Mouse (Mus musculus) layer of hippocampus, postnatal 10 days (tissue): ENCODE results near the gene Kcnk5. TPM values are rescaled to one million over a fixed set of nuclear protein-coding genes. Genes with fewer than 3 reads are reported as not detected.

Experiments
- DNase-seq, 2 experiments: peaks; one replicate each; pipeline ENCODE4 v3.0.0; 2021; ENCODE audit warnings: low spot score in 2 of 2
- total RNA-seq, 2 experiments: library from RNA; stranded (reverse); gene quantifications; 2 replicates each; pipeline ENCODE4 v1.2.3; 2021

The Kcnk5 gene
- total RNA-seq, 2 experiments from 2014 or later = 0.21 to 0.33 TPM

DNA sequence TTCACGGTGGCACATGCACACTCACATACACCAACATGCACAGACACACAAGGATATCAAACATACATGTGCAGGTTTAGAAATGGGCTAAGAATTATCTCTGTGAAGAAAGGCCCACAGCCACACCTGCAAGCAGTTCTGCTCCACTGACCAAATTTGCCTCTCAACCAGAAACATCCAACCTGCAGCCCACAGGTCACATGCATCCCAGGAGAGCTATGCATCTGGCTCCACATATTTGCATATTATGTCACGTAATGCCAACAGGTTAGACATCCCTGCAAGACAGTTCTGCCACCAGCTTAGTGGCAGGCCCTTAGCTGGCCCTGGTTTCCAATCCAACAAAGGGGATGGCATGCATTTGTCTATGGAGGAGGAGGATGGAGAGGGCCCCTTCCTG lies 13.6 kb downstream of the Kcnk5 start:
- no peak for DNase-seq

DNA sequence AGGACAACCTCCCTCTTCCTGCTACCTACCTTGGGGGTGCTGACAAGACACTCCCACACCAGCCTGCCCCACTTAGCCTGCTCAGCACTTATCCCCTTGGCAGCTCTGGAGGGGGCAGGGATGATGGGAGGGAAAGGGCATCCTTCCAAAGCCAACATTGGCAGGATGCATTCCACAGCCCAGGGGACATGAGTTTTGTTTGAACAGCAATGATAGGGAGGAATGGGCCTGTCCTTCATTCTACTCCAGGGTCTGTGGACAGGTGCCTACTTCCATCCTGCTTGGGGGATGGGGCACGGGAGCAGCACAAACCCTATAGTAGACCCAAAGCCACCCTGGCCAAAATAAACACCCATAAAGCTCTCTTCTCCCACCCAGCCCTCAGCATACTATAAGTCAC lies 16.2 kb downstream of the Kcnk5 start:
- no peak for DNase-seq

DNA sequence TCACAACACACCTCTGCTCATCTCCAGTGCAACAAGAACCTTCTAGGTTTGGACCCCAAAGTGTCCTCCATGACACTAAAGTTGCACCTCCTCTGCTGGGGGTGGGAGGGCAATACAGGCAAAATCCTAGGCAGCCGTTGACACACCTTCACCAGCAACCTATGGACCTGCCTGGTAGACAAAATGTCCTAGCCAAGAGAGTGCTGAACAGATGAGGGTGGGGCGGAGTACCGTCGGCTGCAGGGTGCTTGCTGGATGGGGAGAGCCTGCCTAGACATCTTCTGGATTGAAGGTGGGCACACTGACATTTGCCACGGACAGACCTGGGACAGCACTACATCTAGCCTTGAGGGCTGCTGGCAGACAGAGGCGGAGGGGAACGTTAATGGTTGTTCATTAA lies 17.2 kb downstream of the Kcnk5 start:
- no peak for DNase-seq

DNA sequence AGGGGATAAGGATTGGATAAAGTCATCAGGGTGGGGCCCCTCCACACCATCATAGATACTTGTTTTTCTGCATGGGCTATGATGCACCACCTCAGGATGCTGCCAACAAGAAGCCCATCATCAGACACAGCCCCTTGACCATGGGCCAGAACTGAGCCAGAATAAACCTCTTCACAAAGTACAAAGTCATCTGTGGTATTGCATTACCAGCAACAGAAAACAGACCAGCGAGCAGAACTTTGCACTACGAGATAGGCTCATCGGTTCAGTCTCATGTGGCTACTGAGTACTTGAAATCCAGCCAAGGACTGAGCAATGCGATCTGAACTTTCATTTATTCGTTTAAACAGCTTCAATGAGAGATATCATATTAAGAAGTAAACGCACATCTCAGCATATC lies 18.9 kb downstream of the Kcnk5 start:
- DNase-seq = no peak

DNA sequence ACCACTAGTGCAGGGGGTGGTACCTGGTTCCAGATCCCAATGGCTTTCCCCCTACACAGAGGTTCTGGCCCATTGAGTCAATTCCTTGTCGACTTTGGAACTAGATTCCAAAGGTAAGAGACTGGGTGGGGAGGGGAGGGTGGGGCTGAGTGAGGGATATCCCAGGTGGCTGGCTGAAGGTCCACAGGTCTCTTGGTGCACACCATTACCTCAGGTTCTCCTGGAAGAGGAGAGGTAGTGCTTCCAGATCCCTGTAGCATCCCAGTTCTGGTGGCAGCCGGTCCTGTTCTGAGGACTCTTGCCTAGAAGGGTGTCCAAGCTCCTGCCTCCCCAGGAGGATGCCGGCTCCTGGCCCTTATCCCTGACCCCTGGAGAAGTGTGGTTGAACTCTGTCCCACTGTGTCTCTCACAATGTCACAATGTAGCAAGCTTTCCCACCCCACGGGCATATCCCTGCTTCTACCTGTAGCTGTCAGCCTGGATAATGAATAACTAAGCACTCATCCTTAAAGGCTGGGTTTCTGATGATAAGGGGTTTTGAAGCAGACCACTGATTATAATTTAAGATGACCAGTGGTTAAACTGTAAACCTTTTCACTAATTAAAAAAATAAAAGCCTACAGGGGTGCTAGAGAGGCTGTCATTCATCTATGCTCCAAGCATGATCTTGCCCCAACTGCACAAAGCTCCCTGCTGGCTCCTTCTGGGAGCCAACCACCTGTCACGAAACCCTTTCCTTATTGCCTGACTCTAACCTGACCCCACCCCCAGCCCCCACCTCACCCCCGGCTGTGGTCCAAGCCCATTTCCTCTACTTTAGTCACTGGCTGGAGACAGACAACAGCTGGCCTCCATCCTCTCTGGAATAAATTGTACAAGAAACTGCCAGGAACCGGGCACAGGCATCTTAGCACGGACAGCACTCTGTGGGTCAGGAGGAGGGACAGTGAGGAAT lies 22.6 kb downstream of the Kcnk5 start:
- DNase-seq = no peak

DNA sequence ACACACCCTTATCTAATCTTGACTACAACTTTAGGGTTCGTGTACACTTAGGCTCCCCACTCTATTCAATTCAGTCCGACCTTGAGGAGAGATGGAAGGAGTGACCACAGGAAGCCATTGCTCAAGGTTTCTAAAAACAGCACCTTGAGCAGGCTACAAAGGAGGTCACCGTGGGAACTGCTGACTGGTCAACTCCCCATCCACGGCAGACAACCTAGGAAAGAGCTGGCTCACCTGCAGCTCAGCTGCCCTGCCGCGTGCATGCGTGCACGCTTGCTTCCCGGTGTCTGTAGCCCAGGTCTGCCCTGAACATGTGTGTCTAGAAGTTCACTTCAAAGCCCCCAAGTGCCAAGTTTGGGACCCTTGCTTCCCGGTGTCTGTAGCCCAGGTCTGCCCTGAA lies 24.0 kb downstream of the Kcnk5 start:
- DNase-seq = no peak

DNA sequence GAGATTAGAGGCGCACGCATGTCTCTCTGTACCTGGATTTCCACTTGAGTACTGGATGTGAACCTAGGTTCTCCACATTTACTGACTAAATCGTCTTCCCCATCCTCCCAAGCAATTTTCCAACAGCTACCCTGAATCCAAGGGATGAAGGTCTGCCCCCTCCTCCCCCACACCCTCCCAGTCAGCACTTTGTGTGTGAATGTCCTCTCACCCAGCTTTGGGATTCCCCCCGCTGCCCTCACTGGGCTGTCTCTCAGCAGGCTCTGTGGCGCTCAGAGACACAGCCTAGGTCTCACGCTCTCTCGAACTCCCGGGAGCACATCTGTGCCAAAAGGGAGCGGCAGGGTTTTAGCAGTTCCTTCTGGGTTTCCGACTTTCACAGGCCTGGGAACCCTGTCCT lies 25.9 kb downstream of the Kcnk5 start:
- DNase-seq = no peak

DNA sequence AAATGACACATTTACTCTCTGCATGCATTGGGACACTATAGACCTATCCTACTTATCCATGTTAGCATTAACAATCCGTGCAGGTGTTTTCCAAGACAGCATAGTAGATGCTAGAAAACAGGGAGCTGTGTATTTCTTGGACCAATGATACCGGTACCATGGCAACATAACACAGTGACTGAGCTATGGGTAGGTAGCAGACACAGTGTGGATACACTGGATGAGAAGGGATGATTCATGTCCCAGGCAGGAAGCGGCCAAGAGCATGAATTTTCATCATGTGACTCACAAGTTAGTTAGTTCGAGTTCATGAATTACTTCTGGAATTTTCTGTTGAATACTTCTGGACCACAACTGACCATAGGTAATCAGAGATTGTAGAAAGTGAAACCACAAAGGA lies 26.7 kb downstream of the Kcnk5 start:
- DNase-seq = no peak

DNA sequence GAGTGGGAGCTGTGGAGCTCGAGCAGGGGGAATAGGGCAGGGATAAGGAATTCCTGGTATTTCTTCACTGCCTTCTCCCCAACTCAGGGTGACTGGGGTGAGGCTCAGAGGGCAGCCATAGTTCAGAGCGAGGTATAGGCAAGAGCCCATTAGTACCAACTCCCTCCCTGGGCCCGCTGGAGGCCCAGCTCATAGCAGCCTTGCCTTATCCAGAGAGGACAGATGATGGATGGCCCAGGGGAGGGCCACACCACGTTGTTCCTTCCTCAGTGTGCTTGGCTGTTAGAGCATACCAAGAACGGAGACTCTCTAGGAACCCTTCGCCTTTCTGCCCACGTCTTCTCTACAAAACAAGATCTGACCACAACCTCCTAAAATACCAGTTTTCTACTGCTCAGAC lies 27.4 kb downstream of the Kcnk5 start:
- DNase-seq = no peak

DNA sequence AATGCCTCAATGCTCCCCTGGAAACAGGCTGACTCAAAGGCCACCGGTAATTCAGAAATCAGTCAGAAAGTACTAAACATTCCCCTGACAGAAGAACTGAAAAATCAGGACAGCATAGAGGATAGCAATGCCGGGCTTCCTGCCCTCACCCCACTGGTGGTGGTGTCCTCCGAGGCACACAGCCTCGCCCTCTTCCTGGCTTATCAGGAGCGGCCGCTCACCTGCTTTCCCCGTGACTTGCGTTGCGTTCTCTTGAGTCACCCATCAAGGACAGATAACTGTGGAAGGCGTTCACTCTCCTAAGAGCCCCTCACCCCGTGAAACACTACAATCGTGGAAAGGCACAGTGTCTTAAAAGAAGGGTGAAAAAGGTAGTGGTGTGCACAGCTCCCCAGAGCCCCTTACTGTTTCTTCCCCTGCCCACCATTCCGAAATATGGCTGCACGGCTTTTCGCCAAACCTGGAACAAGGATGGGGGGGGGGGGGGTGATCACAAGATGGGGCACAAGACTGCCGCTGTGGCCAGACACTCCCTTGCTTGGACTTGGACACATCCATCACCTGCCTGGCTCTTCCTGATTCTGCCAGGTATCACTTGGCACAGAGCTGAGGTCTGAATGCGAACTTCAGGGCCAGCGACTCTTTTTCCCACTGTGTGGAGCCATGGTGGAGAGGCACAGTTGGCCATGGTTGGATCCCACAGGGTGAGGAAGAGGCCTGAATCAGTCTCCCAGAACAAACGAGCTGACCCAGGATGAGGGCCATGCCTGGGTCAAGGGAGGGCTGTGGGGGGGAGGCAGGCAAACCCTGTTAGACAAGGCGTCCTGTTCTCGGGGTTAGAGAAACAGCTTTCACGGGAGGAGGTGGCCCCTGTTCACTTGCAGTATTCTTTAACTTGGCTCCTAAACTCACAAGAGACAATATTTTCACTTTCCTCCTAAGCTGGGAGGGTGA lies 32.2 kb downstream of the Kcnk5 start:
- DNase-seq = no peak

DNA sequence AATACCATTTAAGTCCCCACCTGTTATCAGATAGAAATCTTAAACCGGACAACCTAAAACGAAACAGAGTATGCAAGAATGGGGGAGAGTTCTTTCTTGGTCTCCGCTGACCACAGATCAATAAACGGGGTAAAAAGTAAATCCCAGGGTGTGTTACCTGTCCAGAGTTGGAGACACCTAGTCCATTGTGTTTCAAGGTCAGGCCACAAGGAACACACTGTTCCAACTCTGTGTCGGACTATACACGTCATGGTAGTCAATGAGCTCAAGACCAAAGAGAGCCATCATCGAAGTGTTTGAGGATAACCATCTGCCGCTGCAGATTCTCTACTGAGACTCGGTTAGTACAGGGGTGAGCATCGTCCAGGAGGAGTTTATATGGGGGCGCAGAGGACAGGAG lies 33.1 kb downstream of the Kcnk5 start:
- no peak for DNase-seq

DNA sequence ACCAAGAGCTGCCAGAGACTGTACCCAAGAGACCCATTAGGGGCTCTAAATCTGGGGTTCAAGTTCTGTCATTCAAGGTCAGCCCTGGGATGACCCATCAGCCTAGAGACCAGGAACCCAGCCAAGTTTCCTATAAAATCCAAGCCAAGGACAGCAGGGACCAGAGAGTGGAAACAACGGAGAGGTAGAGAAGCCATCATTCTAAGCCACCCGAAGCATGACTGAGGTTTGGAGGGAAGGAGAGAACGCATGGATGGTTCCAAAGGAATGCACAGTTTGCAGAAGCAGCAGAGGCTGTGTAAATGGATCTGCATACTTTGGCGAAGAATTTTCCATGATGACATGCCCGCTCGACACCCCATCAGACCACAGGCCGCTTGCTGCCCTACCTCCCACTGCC lies 33.8 kb downstream of the Kcnk5 start:
- DNase-seq = no peak

DNA sequence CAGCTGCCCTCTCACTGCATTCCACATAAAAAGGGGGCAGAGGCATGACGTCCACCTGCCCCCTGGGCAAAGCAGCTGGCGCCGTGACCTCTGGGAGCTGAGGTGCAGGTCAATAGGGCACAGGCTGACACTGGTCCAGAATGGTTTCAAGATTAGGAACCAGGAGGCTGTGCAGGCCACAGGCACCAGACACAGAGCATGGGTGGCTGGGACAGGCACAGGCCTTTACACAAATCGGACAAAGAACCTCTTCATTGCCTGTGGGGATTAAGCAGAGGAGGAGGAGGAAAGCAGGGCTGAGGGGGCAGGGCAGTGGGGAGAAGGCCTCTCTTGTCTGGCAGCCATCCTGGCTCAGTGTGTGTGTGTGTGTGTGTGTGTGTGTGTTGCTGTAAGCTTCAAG lies 37.5 kb downstream of the Kcnk5 start:
- DNase-seq = peak; percentile 11 to 33

DNA sequence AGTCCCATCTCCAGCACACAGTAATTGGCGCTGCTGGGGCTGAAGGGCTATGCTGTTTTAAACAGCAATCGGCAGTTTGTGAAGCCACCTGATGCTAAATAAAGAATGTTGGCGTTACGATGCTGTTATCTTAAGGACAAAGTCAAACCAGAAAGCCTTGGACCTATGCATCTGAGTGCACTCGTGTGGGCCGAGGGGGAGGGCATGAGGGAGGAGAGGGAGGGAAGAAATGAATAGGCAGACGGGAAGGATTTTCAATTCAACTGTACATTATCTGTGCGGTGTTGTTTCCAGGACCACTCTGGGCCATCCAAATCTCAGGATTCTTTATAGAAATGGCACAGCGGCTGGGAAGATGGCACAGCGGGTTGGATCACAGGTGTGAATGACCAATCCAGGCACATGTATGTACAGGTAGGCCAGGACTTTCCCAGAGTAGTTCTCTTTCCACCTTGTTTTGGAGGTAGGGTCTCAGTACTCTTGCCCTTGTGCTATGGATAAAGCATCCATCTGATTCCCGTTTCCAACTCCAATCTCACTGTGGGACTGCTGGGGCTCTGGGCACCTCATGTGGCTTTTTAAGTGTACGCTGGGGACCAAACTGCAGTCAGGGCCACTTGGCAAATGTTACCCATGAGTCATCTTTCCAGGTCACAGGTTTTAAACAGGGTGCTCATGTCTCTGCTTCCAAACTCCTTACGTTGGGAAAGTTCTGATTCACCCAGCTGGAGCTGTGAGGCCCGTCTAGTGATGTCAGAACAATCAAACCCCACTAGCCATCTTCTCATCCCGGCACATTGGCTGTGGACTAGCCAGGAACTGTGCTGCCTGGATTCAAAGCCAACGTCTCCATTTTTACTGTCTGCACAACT lies 42.9 kb downstream of the Kcnk5 start, which contains the start of gene Saysd1:
Gene Saysd1, minus strand, starts transcription at position 51 of the 872 bp plus-strand sequence.
- DNase-seq = no peak

DNA sequence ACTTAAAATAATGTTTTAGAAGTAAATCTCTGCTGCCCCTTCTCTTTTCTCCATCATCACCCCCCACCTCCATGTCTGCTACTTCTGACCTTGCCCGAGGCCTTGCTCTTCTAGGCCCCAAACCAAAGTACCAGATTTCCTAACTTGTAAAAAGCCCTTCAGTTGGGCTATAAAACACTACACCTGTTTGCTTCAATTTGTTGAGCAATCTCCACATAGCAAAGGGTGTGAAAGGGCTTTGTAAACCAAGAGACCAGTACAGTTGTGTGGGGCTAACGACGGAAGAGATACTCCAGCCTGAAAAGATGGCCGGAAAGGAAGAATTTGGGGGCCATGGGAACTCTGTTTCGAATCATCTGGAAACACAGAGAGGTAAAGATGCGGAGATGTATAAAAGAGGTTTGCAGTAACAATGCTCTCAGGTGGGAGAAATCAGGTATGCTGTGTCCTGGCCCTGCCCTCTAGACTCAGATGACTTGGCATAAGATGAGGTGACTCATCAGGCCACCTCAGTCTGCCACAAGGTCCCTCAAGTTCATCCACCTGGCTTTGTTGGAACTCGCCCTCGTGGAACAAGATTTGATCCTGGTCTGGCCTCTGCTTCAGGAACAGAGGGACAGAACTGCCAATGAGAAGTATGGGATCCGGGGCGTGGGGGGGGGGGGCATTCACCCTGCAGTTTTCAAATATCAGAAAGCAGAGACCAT lies 46.5 kb downstream of the Kcnk5 start:
- no peak for DNase-seq

DNA sequence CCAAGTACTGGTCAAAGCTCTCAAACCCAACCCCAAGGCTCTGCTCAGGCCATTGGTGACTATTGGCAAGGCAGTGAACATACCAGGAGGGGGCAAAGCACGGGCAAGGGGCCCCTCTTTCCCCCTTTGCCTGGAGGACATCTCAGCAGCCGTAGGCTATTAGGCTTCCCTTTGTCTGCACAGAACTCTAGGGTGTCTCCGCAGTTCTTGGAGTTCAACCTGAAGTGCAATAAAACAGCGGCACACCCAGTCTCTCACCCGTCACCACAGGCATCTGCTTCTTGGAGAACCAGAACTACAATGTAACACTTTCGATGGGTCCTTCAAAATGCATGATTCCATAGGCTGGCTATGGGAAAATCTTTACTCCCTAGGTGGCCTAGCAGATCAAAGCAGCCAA lies 53.4 kb downstream of the Kcnk5 start:
- no peak for DNase-seq

DNA sequence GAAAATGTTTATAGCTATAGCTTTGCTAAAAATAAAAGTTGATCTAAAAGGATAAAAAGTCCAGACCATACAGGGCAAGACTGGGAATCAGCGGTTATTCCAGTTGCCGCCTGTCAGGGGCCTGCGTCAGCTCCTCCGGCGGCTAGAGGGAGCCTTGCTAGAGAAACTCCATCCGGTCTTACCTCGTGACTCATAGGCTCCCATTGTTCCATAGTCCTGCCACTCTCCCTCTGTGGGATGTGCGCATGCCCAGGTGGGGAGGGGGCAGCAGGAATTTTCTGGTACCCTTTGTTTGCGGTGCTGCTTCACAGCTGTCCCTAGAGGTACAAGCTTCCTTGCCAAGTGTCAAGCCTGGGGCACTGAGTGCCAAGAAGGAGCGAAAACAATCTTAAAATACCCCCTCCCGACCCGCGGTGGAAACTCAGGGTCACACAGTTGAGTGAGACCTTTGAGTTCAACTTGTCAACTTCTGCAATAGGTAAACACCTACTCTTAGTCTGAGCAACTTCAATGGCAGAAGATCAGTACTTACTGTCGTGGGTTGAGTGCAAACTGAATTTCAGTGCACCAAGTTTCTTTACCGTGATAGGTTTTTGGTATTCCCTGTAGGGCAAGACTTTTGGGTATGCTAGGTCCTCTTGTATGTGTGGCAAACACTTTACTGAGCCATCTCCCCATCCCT lies 54.1 kb downstream of the Kcnk5 start:
- DNase-seq = no peak

DNA sequence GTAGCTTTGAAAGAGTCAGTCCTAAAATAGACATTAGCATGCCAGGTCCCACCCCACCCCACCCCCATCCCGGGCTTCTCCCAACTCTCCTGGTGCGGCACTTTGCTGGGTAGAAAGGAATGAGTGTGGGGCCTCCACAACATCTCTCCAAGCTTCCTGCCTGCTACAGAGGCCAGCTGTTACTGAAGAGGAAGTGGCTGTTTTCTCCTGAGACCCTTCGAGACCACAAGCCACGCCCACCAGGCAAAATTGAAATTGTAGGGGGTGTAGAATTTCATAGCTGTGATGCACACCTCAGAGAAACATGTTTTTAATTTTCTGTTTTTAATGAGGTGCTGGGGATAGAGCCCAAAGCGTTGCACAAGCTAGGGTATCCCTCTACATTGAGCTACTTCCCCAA lies 60.7 kb downstream of the Kcnk5 start:
- no peak for DNase-seq

DNA sequence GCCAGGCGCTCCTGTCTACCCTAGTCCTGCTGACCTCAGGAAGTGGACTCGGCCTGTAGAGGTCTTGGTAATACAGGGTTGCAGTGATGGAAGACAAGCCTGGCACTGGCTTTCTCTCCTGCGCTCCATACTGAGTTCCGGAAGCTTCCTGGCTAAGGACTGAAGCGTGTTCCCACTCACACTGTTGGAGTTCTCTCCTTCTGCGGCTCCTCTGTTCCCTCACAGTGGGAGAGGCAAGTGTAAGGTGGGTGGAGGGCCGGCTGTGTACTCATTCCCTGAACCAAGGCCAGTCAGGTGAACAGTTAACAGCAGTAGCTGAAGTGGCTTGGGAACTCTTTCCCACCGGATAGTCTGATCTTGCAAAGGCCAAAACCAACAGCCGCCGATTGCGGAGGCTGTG lies 61.6 kb downstream of the Kcnk5 start:
- no peak for DNase-seq

DNA sequence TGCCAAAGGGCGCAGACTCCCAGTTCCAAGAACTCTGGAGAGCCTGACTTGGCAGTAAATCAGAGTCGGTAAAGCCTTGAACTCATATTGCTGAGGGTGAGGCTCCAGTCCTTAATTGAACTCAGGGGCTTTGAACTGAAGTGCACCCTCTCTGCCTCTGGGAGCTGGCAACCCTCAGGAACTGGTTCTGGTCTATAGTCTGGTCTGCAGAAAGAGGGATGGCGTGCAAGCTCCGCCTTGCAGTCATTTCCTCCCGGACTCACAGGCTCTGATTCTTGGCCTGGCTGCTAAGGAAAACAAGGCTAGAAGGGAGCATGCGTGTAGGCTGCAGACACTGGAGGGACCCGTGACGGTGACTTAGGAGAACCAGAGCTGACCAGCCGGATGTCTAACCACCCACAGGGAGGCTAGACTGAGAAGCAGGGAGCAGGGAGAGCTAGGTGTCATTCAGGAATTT lies 65.4 kb downstream of the Kcnk5 start:
- DNase-seq = no peak
